Mouse (Mus musculus) 416B (cell line): Measurements from ENCODE around the gene Ccdc136.
A peak's percentile ranks its signal among the peaks of the same experiment; 100 is the strongest.
"Not testable (repeated sequence)": the region's sequence is repeated elsewhere in the genome, so short reads cannot be mapped to it uniquely, and the experiment has no call there.

ENCODE experiments used
- DNase-seq: peaks from one replicate; pipeline ENCODE4 v3.0.0; 2011; ENCODE audit warnings: low read depth

Gene Ccdc136

GRCm38 (mm10) chr6:29395910-29396713 is at the start of gene Ccdc136:
Ccdc136 (plus strand) TSS chr6:29396309.
- DNase-seq: no peak

DNA sequence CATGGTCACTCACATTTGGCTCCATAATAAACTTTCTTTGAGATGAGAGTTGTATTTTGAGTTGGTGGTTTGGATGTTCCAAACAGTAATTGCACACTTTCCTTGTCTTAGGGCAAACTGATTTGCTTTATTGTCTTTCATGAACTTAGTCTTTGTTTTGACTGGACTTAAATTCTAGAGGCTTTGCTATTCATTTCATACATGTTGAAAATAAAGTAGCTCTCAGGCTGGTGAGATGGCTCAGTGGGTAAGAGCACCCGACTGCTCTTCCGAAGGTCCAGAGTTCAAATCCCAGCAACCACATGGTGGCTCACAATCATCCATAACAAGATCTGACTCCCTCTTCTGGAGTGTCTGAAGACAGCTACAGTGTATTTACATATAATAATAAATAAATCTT is 49.6 kb upstream of the Ccdc136 start:
- DNase-seq: not testable (repeated sequence)

- DNase-seq: peak; percentile 17
Measured at GRCm38 (mm10) chr6:29347189-29347588, 48.9 kb upstream of the Ccdc136 start.

- peak; percentile 98 for DNase-seq
Measured at GRCm38 (mm10) chr6:29347665-29348370, 48.3 kb upstream of the Ccdc136 start, which contains the start of gene Calu. Calu (plus strand) TSS chr6:29348069.

- DNase-seq: no peak
Measured at GRCm38 (mm10) chr6:29348371-29348724, 47.8 kb upstream of the Ccdc136 start.

DNA sequence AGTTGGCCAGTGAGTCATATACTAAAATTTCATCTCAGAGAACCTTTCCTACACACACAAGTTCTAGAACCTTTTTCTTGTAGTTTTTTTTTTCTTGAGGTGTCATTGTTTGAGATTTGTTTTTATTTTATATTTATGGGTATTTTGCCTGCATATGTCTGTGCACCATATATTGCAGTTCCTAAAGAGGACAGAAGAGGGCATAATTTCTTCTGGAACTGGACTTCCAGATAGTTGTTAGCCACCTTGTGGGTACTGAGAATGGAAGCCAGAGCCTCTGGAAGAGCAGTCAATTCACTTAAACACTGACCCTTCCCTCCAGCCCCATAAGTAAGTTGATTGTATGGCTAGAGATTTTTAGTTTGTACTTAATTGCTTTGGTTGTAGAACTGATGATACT is 44.5 kb upstream of the Ccdc136 start:
- DNase-seq: peak; percentile 42

DNA sequence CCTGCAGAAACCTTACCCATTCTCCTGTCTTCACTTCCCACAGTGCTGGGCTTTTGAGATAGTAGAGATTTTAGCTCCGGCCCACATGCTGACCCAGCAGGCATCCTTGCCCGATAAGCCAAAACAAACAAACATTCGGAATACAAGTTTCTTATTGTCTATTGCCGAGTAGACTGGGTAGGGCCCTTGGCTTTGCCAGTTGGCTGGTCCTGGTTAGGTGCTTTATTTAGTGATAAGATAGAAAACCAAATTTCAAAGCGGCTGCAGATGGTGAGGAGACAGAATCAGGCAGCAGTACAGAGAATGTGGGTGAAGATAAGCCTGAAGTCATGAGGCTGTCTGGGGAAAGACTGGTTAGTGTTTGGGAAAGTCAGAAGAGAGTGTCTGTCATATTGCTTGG is 43.3 kb upstream of the Ccdc136 start:
- no peak for DNase-seq

DNA sequence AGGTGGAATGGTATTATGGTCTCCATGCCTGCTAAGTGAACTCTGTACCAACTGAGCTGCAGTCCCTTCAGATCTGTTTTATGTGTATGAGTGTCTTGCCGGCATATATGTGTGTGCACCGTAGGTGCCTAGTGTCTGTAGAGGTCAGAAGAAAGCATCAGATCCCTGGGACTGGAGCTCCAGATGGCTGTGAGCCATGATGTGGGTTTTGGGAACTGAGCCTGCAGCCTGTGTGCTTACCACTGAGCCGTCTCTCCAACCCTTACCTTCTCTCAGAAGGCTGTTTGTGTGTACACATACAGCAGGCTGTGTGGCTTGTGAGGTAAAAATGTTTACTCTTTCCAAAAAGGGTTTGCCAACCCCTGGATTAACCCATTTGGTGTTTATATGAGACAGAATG is 36.7 kb upstream of the Ccdc136 start:
- DNase-seq: no peak

GRCm38 (mm10) chr6:29360211-29360610 is 35.9 kb upstream of the Ccdc136 start:
- no peak for DNase-seq

GRCm38 (mm10) chr6:29362246-29363128 is 33.6 kb upstream of the Ccdc136 start:
- no peak for DNase-seq

DNA sequence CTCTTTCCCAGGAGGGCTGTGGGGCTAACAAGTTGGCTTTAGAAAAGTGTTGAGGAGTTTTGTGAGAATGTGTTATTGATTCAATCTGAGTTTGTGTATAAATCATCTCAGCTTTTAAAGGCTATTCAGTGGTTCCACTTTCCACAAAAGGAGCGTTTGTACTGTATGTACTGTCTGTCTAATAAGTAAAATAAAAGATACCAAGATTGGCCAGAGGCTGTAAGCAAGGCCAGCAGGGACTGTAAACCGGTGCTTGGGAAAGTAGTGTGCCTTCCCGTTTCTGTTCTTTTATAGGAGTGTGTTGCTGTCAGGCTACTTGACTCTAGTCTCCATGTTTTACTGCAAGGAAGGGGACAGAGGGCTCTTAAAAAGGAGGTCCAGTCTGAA is 33.0 kb upstream of the Ccdc136 start:
- DNase-seq: no peak

DNA sequence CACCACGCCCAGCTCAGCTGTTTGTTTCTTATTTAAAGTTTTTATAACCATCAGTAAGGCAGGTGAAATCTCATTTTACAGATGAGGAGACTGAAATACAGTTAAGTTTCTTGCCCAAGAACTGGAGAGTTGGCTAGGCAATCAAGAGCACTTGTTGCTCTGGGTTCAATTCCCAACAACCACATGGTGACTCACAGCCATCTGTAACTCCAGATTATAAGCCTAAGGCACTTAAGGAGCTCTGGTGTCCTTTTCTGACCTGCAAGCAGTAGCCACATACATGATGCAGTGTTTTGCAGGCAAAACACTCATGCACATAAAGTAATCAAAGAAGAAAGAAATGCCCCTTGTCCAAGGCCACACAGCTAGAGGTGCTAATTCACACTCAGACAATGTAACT is 30.8 kb upstream of the Ccdc136 start:
- DNase-seq: peak; percentile 50

GRCm38 (mm10) chr6:29377386-29377785 is 18.7 kb upstream of the Ccdc136 start:
- DNase-seq: no peak

DNA sequence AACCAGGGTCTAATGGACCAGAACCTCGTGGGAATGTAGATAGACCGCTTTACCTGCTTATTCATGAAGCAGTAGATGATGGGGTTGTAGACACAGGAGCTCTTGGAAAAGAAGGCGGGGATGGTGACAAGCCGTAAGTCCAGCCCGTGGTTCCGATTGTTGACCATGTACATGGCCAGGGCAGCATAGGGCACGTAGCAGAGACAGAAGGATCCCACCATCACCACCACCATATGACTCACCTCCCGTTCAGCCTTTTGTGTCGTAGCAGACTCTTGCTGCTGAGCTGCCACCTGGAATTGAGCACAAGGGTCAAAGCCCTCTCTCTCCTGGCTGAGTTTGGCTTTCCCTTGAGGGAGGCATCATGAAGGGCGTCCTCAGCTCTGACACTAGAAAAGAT is 17.4 kb upstream of the Ccdc136 start:
- no peak for DNase-seq

DNA sequence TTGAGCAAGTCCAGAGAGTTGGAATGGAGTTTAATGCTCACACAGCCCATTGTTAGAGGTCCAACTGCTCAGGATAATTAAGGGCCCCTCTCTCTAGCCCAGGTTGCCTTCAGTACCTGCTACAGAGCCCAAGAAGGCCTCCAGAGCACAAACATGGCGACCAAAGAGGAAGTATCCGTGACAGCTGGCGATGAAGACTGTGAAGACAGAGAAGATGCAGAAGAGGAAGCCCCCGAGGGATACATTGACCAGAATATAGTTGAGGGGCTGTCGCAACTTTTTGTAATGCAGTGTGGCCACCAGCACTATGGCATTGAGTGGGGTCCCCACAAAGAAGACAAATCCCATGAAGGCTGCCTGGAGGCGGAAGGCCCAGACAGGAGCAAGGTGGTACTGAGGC is 16.2 kb upstream of the Ccdc136 start:
- DNase-seq: no peak

DNA sequence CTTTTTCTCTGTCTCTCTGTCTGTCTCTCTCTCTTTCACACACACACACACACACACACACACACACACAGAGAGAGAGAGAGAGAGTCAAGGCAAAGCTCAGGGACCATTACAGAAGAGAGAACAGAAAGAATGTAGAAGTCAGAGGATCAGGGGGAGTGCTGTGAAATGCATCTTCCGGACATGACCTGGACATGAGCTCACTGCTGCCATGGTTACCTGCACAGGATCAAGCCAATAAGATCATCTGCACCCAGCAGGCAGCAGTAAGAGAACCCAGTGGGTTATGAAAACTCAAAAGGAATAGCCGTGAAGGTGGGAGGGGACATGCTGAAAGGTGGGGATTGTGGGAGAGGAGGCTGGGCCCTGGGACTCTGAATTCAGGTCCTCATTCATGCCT is 13.7 kb upstream of the Ccdc136 start:
- no peak for DNase-seq

DNA sequence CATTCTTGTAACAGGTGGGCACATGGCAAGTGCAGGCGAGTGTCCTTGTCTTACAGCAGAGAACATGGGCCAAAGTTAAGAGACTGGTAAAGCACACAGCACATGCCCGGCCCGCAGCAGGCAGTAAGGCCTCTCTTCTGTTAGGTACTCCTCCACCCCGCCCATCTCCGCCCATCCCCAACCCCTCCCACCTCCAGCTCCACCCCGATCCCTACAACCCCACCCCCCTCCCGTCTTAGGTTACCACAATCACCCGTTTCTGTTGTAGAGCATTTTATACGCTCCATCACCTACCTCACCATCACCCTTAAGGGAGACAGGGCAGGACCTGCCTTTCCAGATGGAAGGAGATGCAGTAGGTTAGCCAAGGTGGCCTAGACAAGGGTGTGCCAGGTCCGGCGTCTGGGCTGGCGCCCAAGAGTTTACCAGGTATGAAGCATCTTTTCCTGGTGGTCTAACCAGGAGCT is 8.0 kb upstream of the Ccdc136 start, which contains the start of gene Opn1sw:
Opn1sw (minus strand) TSS at position 417 of the 467 bp plus-strand sequence.
- peak; percentile 88 for DNase-seq

DNA sequence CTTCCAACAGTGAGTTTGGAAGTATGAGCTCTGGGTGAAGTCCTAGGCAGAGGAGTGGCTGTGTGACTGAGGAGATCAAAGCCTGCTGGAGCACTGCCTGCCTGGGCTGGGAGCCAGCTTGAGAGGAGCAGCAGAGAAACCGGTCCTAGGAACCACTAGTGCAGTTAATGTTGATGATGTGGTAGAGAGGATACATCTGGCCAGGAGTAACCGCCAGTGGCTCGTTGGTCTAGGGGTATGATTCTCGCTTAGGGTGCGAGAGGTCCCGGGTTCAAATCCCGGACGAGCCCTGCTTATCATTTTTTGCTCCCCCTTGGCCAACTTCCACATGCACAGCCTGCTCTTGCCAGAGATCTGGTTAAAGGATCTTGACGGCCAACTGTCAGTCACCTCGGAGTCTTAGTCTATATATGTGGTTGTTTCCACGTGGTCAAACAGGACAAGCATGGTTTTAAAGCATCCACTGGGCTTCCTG is 7.5 kb upstream of the Ccdc136 start:
- DNase-seq: peak; percentile 91

- no peak for DNase-seq
Measured at GRCm38 (mm10) chr6:29389425-29389824, 6.7 kb upstream of the Ccdc136 start.

DNA sequence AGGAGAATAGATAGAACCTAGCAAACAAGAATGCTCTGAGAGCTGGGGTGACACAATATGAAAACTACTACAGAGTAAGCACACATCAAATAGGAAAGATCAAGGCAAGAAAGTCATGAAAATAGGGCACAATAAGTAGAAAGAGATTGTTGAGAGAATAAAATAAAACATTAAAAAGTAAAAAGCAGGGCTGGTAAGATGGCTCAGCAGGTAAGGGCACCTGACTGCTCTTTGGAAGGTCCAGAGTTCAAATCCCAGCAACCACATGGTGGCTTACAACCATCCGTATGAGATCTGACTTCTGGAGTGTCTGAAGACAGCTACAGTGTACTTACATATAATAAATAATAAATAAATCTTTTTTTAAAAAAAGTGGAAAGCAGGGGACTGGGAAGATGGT is 5.6 kb upstream of the Ccdc136 start:
- DNase-seq: not testable (repeated sequence)

GRCm38 (mm10) chr6:29391241-29391640 is 4.9 kb upstream of the Ccdc136 start:
- DNase-seq: not testable (repeated sequence)

- peak; percentile 22 for DNase-seq
Measured at GRCm38 (mm10) chr6:29391802-29392201, 4.3 kb upstream of the Ccdc136 start.
